Mouse (Mus musculus) myocyte (in vitro differentiated cells): ENCODE data around the gene Olfr735. TPM values are rescaled to one million over a fixed set of nuclear protein-coding genes. Genes with fewer than 3 reads are reported as not detected.

Experiments
- H3K27me3 ChIP-seq: one replicate; pipeline ENCODE4 v1.6.1; 2011; ENCODE audit not compliant: control insufficient read depth, insufficient read depth, insufficient read length
- H3K36me3 ChIP-seq: one replicate; pipeline ENCODE4 v1.6.1; 2011; ENCODE audit not compliant: control insufficient read depth, insufficient read depth
- H3K4me2 ChIP-seq: one replicate; pipeline ENCODE4 v1.6.1; 2011; ENCODE audit warnings: low read depth, control low read depth
- H3K4me3 ChIP-seq: one replicate; pipeline ENCODE4 v1.5.1; 2011; ENCODE audit warnings: mild to moderate bottlenecking, control low read depth, moderate library complexity
- H3K79me2 ChIP-seq: one replicate; pipeline ENCODE4 v1.6.1; 2011; ENCODE audit not compliant: control insufficient read depth, insufficient read depth
- H3ac ChIP-seq: one replicate; pipeline ENCODE4 v1.6.1; 2011; ENCODE audit not compliant: control insufficient read depth, insufficient read length
- CEBPB ChIP-seq: IDR thresholded peaks from 2 replicates; pipeline ENCODE4 v1.6.1; 2011; ENCODE audit warnings: mild to moderate bottlenecking, moderate library complexity; ENCODE audit not compliant: poor library complexity, insufficient read depth, severe bottlenecking
- E2F4 ChIP-seq: IDR thresholded peaks from one replicate; pipeline ENCODE4 v1.6.1; 2011; ENCODE audit warnings: mild to moderate bottlenecking, control low read depth, moderate library complexity; ENCODE audit not compliant: insufficient read depth
- MAX ChIP-seq: IDR thresholded peaks from one replicate; pipeline ENCODE4 v1.6.1; 2011; ENCODE audit warnings: low read depth, mild to moderate bottlenecking, control low read depth
- MYOD1 ChIP-seq, 3 experiments: IDR thresholded peaks; one replicate each; pipeline ENCODE4 v1.6.1; 2011; ENCODE audit warnings: control low read depth in 2 of 3, low read depth in 2 of 3, mild to moderate bottlenecking in 2 of 3, moderate library complexity in 1 of 3; ENCODE audit not compliant: insufficient read length in 2 of 3, control insufficient read depth in 1 of 3
- MYOG ChIP-seq, 3 experiments: IDR thresholded peaks; one replicate each; pipeline ENCODE4 v1.6.1; 2011; ENCODE audit warnings: control low read depth in 2 of 3, low read depth in 2 of 3, mild to moderate bottlenecking in 2 of 3; ENCODE audit not compliant: insufficient read length in 2 of 3, control insufficient read depth in 1 of 3, insufficient read depth in 1 of 3
- POLR2A ChIP-seq: IDR thresholded peaks from one replicate; pipeline ENCODE4 v1.6.1; 2011; ENCODE audit warnings: low read depth, mild to moderate bottlenecking, control low read depth, moderate library complexity; ENCODE audit not compliant: insufficient read length
- POLR2AphosphoS2 ChIP-seq: IDR thresholded peaks from one replicate; pipeline ENCODE4 v1.6.1; 2011; ENCODE audit warnings: low read depth, control low read depth; ENCODE audit not compliant: insufficient read length
- REST ChIP-seq: IDR thresholded peaks from one replicate; pipeline ENCODE4 v1.6.1; 2011; ENCODE audit warnings: mild to moderate bottlenecking, control low read depth, moderate library complexity; ENCODE audit not compliant: insufficient read depth, insufficient read length
- SRF ChIP-seq: IDR thresholded peaks from one replicate; pipeline ENCODE4 v1.6.1; 2011; ENCODE audit warnings: low read depth; ENCODE audit not compliant: control insufficient read depth, insufficient read length
- TCF12 ChIP-seq: IDR thresholded peaks from one replicate; pipeline ENCODE4 v1.6.1; 2011; ENCODE audit warnings: mild to moderate bottlenecking, control low read depth; ENCODE audit not compliant: poor library complexity, insufficient read depth, severe bottlenecking
- TCF3 ChIP-seq: IDR thresholded peaks from one replicate; pipeline ENCODE4 v1.6.1; 2011; ENCODE audit warnings: low read depth, control low read depth; ENCODE audit not compliant: insufficient read length
- USF1 ChIP-seq: IDR thresholded peaks from one replicate; pipeline ENCODE4 v1.6.1; 2011; ENCODE audit warnings: low read depth, mild to moderate bottlenecking, control low read depth, moderate library complexity
- polyA plus RNA-seq: library from polyadenylated mRNA; unstranded; fragments of >200 nt; fragmentation: generic; extraction: Trizol; gene quantifications from one replicate; pipeline ENCODE4 v1.2.1, GENCODE M21; 2012; ENCODE audit warnings: missing spikeins

The Olfr735 gene
- not detected for polyA plus RNA-seq

GRCm38 (mm10) chr14:50348796-50349195, at the start of gene Olfr735:
TSS of gene Olfr735 (minus strand) at chr14:50348872.
- Histone ChIP-seq H3K36me3 (no peaks in the 10 kb centered on the region), H3ac (no peak within 1 kb of the TSS)

GRCm38 (mm10) chr14:50380863-50381262, 32.2 kb upstream of the Olfr735 start, which contains the start of gene Olfr736:
TSS of gene Olfr736 (plus strand) at chr14:50381163.
- Histone ChIP-seq H3ac (no peak within 1 kb of the TSS), H3K36me3 (no peaks in the 10 kb centered on the region), H3K4me2 (no peak within 1 kb of the TSS), H3K79me2 (no peaks in the 10 kb centered on the region), H3K27me3 (no peaks in the 10 kb centered on the region), H3K4me3 (no peak within 1 kb of the TSS)
- TF ChIP-seq POLR2A (no peak), SRF (no peak), MYOD1 (IDR thresholded peaks at IDR 0.05; ENCODE audit: control insufficient read depth in 1 of 3, insufficient read length in 2 of 3, low read depth in 2 of 3) (no peak), TCF12 (no peak), E2F4 (no peak), MYOG (IDR thresholded peaks at IDR 0.05; ENCODE audit: control insufficient read depth in 1 of 3, insufficient read depth in 1 of 3, insufficient read length in 2 of 3, low read depth in 2 of 3) (no peak), CEBPB (no peak), TCF3 (no peak), POLR2AphosphoS2 (no peak), USF1 (no peak), MAX (no peak), REST (no peak)

More at GRCm38 (mm10) chr14:50348796-50349195, at the start of gene Olfr735:
- no peaks in the 10 kb centered on the region for H3K79me2 ChIP-seq
- TF ChIP-seq CEBPB = no peak
- no peak within 1 kb of the TSS for H3K4me2 ChIP-seq
- H3K4me3 ChIP-seq = no peak within 1 kb of the TSS
- no peaks in the 10 kb centered on the region for H3K27me3 ChIP-seq

GRCm38 (mm10) chr14:50363561-50363960, 14.9 kb upstream of the Olfr735 start:
- H3K79me2 ChIP-seq = no peaks in the 10 kb centered on the region
- no peak for TF ChIP-seq POLR2A
- no peak for TF ChIP-seq MYOG (IDR thresholded peaks at IDR 0.05; ENCODE audit: control insufficient read depth in 1 of 3, insufficient read depth in 1 of 3, insufficient read length in 2 of 3, low read depth in 2 of 3)
- no peak for TF ChIP-seq USF1
- TF ChIP-seq SRF = no peak
- no peak overlapping the region for H3K4me2 ChIP-seq
- H3ac ChIP-seq = no peak overlapping the region
- H3K27me3 ChIP-seq = no peaks in the 10 kb centered on the region
- H3K4me3 ChIP-seq = no peak overlapping the region
- H3K36me3 ChIP-seq = no peaks in the 10 kb centered on the region

- H3K4me2 ChIP-seq = no peak overlapping the region
- no peaks in the 10 kb centered on the region for H3K79me2 ChIP-seq
- H3K27me3 ChIP-seq = no peaks in the 10 kb centered on the region
- no peaks in the 10 kb centered on the region for H3K36me3 ChIP-seq
- no peak overlapping the region for H3ac ChIP-seq
- H3K4me3 ChIP-seq = no peak overlapping the region
- TF ChIP-seq MYOD1 (IDR thresholded peaks at IDR 0.05; ENCODE audit: control insufficient read depth in 1 of 3, insufficient read length in 2 of 3, low read depth in 2 of 3) (no peak), TCF3 (no peak), REST (no peak), POLR2AphosphoS2 (no peak), TCF12 (no peak), MYOG (IDR thresholded peaks at IDR 0.05; ENCODE audit: control insufficient read depth in 1 of 3, insufficient read depth in 1 of 3, insufficient read length in 2 of 3, low read depth in 2 of 3) (no peak), CEBPB (no peak), POLR2A (no peak), E2F4 (no peak), USF1 (no peak), MAX (no peak), SRF (no peak)
These were observed 11.8 kb upstream of the Olfr735 start for GRCm38 (mm10) chr14:50360480-50360879.

GRCm38 (mm10) chr14:50357593-50357992, 8.9 kb upstream of the Olfr735 start, which contains the start of gene Tlr11:
TSS of gene Tlr11 (plus strand) at chr14:50357914.
- H3K4me2 ChIP-seq = no peak within 1 kb of the TSS
- no peaks in the 10 kb centered on the region for H3K36me3 ChIP-seq
- H3K79me2 ChIP-seq = no peaks in the 10 kb centered on the region
- TF ChIP-seq SRF (no peak), TCF12 (no peak), MYOG (IDR thresholded peaks at IDR 0.05; ENCODE audit: control insufficient read depth in 1 of 3, insufficient read depth in 1 of 3, insufficient read length in 2 of 3, low read depth in 2 of 3) (no peak), POLR2AphosphoS2 (no peak), CEBPB (no peak), REST (no peak), E2F4 (no peak), USF1 (no peak), MYOD1 (IDR thresholded peaks at IDR 0.05; ENCODE audit: control insufficient read depth in 1 of 3, insufficient read length in 2 of 3, low read depth in 2 of 3) (no peak), TCF3 (no peak)
- no peak within 1 kb of the TSS for H3K4me3 ChIP-seq
- no peaks in the 10 kb centered on the region for H3K27me3 ChIP-seq
- H3ac ChIP-seq = no peak within 1 kb of the TSS
